Mouse (Mus musculus): ENCODE measurements around the gene Cgn.

GRCm38 (mm10) chr3:94745691-94746090, 40.6 kb downstream of the Cgn start:
- no peak for TF ChIP-seq CTCF (IDR thresholded peaks at IDR 0.05; ENCODE audit: extremely low read depth, insufficient read length, insufficient replicate concordance, low read depth, low read length)
- no peak for TF ChIP-seq POLR2A (IDR thresholded peaks at IDR 0.05; ENCODE audit: low read depth, low read length)
